Mouse (Mus musculus) granulocyte monocyte progenitor cell, adult 5-6 weeks (primary cell): ENCODE results near the gene Atp5j2. TPM values are rescaled to one million over a fixed set of nuclear protein-coding genes. Genes with fewer than 3 reads are reported as not detected.
"Not testable (repeated sequence)": the region's sequence is repeated elsewhere in the genome, so short reads cannot be mapped to it uniquely, and the experiment has no call there.

Experiments used
- ATAC-seq: replicated peaks from 2 replicates; pipeline ENCODE4 v1.8.0; 2016; ENCODE audit warnings: mild to moderate bottlenecking, moderate TSS enrichment, inconsistent platforms; ENCODE audit not compliant: poor library complexity, severe bottlenecking
- total RNA-seq, 2 experiments: library from RNA; stranded (forward) in 1 of 2; stranded (reverse) in 1 of 2; fragments of 200-712, 200-1000 nt in 1 of 2; fragments of >200 nt in 1 of 2; fragmentation: Nextera tagmentation in 1 of 2; gene quantifications; 2 replicates each; pipeline ENCODE4 v1.2.3; 2014 to 2017

Gene Atp5j2
- total RNA-seq (2014; fragmentation: Nextera tagmentation) (372 and 531 TPM in 2 replicates), total RNA-seq (2017) (127 and 170 TPM in 2 replicates)

DNA sequence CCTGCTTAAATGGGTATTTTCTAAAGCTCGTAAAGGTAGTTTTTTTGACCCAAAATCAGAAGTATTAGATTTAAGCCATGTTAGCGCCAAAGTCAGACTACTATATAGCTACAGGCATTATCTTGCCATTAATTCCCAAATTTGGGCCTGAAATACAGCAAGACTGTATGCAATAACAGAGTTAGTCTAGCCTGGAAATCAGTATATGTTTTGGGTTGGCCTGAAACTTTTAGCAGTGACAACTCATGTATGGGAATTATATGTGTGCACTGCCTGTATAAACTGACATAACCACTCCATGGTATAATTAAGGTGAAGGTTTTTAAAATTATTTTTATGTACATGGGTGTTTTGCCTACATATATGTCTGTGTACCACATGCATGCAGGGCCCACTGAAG is at the start of gene Atp5j2:
TSS of gene Atp5j2 (minus strand) at position 101 of the 400 bp plus-strand sequence.
- ATAC-seq = no peak

GRCm38 (mm10) chr5:145234636-145235035 is 42.8 kb upstream of the Atp5j2 start:
- 0 out of 2 replicates have a peak, but pooled peaks have one; percentile 15 for ATAC-seq

DNA sequence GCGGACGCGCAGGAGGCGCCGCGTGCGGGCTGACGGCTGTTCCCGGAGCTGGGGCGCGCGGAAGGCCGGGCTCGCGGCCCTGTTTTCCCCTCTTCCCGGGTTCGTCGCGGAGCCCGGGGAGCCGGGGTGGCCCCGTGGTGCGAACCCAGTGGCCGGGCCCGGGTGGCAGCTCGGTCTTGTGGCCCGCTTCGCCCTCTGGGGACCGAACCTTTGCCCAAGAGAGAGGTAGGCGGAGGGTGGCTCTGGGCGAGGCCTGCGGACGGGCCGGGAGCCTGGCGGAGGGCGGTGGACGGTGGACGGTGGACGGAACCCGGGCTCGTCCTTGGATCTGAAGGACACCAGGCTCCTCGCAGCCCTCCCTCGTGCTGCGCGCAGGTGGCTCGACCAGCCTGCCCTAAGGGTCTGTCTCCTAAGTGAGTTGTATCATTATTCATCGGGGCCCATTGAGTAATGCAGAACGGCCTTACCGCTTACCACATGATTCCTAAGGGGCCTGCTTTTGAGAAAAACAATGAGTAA is 40.1 kb upstream of the Atp5j2 start:
- ATAC-seq = peak; percentile 27

DNA sequence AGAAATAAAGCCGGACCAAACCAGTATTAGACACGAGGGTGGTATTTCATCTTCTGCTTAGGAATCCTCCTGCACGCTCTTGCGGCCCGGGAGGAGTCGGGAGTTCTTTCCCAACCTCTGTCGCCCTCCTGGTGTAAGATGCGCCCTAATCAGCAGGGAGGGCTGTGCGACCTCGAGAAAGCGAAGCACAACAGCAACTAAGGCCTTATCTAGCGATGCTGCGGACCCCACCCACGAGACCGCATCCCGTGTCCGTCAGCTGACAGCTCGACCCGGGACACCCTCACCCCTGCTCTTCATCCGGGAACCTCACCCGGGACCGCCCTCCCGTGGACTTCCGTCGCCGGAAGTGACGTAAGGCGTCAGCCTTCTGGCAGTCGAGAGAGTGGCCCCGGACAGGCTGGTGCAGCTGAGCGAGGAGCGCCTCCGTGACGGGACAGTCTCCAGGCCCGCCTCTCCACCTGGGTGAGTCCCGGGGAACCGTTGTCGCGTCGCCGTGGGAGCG is 39.6 kb upstream of the Atp5j2 start, which contains the start of gene Zfp655:
TSS of gene Zfp655 (plus strand) at position 349 of the 505 bp plus-strand sequence.
- ATAC-seq = peak; percentile 87

GRCm38 (mm10) chr5:145230641-145231040 is 38.8 kb upstream of the Atp5j2 start:
- no peak for ATAC-seq

- ATAC-seq = not testable (repeated sequence)
Observed at GRCm38 (mm10) chr5:145229283-145229682, 37.4 kb upstream of the Atp5j2 start.

GRCm38 (mm10) chr5:145226453-145226852 is 34.6 kb upstream of the Atp5j2 start:
- no peak for ATAC-seq

DNA sequence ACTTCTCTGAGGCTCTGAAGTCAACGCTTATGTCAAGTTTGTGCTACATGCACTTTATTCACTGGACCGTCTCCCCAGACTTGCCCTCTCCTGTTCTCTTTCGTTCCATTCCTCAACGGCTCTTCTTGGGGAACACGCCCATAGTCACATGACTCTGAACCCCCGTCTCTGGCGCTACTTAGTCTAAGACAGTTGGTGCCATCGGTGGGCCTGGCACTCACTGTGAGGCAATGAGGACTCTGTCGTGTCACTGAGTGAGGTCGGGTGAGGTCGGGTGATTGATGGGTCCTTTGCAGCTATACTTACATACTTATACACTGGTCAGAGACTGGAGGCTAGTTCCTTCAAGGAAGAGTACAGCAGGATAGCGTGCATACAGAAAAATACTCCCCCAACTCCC is 31.5 kb upstream of the Atp5j2 start:
- no peak for ATAC-seq

GRCm38 (mm10) chr5:145222840-145223239 is 31.0 kb upstream of the Atp5j2 start:
- ATAC-seq = no peak

DNA sequence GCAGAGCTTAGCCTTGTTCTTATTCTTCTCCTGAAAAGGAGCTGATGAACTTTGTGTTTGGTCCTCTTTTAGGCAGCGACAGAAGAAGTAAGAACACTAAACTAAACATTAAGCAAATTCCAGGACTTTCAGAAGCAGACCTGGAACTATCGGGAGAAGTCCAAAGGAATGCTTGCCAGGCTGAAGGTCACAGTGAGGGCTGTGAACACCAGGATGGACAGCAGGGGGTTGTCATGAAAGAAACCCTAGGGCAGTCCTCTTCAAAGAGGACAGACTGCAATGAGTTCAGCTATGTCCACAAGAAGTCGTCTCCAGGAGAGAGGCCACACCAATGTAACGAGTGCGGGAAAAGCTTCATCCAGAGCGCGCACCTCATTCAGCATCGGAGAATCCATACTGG is 28.1 kb upstream of the Atp5j2 start:
- ATAC-seq = no peak

DNA sequence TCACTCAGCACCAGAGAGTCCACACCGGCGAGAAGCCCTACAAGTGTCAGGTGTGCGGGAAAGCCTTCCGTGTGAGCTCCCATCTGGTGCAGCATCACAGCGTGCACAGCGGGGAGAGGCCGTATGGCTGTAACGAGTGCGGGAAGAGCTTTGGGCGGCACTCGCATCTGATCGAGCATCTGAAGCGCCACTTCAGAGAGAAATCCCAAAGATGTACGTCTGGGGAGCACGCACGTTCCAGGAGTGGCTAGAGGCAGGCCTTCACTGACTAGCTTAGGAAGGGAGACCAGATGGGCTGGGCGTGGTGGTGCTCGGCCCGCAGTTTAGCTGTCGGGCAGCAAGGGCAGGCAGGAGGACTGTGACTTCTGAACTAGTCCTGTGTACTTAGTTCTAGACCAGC is 26.8 kb upstream of the Atp5j2 start:
- ATAC-seq = no peak

DNA sequence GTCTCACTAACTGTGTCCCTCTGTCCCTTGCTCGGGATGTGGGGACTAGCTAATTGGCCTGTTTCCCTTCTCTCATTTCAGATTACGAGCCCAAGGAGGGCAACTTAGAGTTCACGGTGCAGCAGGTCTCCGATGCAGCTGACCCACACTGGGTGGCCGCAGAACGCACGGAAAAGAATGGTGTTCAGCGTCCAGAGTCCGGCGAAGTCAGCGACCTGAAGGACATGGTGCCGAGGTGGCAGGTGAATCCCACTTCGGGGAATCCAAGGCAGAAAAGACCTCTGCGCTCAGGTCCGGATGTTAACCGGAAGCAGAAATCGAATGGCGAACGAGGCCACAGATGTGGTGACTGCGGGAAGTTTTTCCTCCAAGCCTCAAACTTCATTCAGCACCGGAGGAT is 26.3 kb upstream of the Atp5j2 start:
- ATAC-seq = no peak

DNA sequence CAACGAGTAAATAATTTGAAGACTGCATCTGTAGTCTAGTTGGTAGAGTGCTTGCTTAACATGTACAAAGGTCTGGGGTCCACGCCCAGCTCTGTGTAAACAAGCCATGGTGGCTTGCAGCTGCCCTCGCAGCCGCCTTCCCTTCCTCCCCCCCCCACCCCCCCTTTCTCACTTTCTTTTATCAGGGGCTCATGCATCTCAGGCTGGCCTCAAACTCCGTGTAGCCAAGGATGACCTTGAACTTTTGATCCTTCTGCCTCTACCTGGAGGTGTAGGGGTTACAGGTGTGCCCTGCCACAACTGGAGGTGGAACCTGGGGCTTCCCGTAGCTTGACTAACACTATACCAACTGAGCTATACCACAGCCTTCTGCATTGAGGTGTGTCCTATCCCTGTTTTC is 25.9 kb upstream of the Atp5j2 start:
- ATAC-seq = no peak

- ATAC-seq = peak; percentile 50
Observed at GRCm38 (mm10) chr5:145214679-145215078, 22.8 kb upstream of the Atp5j2 start.

- ATAC-seq = no peak
Observed at GRCm38 (mm10) chr5:145213505-145213904, 21.6 kb upstream of the Atp5j2 start.

DNA sequence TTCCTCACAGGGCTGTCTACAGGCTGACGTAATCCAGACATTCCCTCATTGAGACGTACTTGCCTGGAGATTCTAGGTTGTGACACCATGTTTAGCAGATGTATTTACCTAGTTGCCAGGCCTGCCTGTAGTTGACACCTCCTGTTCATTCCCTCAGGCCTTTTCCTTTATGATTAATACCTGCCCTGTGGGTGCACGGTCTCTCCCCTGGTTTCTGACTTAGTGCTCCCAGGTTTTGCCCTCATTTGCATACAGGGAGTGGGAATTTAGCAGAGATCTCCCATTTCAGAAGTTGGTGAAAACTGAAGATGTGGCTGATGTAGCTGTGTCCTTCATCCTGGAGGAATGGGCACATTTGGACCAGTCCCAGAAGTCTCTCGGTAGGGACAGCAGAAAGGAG is 20.4 kb upstream of the Atp5j2 start:
- ATAC-seq = no peak

DNA sequence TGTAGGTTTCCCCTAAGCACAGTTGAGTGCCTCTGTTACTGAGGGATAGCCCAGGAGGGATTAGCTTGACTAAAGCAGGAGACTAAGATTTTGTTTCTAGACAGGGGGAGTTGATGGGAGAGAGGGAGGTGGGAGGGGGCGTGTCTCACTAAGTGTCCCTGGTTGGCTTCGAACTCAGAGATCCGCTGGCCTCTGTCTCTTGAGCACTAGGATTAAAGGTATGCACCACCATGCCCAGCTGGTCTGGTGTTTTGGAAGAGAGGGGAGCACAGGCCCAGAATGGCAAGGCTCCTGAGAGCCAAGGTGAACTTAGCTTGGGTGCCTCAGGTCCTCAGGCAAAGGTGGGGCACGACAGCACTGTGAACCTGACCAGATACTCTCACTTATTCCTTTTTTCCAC is 19.5 kb upstream of the Atp5j2 start:
- no peak for ATAC-seq

- ATAC-seq = not testable (repeated sequence)
Observed at GRCm38 (mm10) chr5:145208391-145208790, 16.5 kb upstream of the Atp5j2 start.

GRCm38 (mm10) chr5:145207954-145208353 is 16.1 kb upstream of the Atp5j2 start:
- ATAC-seq = peak; percentile 6

GRCm38 (mm10) chr5:145207385-145207784 is 15.5 kb upstream of the Atp5j2 start:
- no peak for ATAC-seq

DNA sequence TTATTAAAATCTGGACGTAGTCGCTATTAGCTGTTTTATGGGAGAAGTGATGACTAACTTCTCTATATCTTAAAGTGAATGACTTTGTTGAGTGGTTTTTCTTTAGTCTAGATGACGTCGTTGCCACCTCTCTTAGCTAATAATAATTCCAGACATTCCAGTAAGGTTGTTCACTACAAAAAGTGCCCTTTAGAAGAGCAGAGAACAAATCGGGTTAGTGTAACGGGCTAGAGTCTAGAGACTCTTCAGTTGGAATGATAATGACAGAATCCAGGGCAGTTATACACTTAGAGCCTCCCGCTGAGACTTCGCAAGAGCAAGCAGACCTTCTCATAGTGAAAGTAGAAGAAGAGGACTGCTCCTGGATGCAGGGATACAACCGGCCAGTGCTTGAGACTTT is 13.2 kb upstream of the Atp5j2 start:
- no peak for ATAC-seq

GRCm38 (mm10) chr5:145203936-145204691 is 12.3 kb upstream of the Atp5j2 start, which contains the start of gene Zkscan5:
TSS of gene Zkscan5 (plus strand) at chr5:145204562.
- ATAC-seq = peak; percentile 76
